Mouse (Mus musculus) lung, adult 2 months (tissue): ENCODE results near the gene Araf.
"Not testable (repeated sequence)": the region's sequence is repeated elsewhere in the genome, so short reads cannot be mapped to it uniquely, and the experiment has no call there.

Source experiments
- CTCF ChIP-seq: fragments of 200-500 bp; IDR thresholded peaks from 2 replicates; pipeline ENCODE4 v1.5.1; 2011; ENCODE audit warnings: mild to moderate bottlenecking, low read length, control low read depth; ENCODE audit not compliant: insufficient read depth
- POLR2A ChIP-seq: fragments of 200-500 bp; IDR thresholded peaks from 2 replicates; pipeline ENCODE4 v1.6.1; 2011; ENCODE audit warnings: low read depth, mild to moderate bottlenecking, control low read depth, low read length, borderline replicate concordance; ENCODE audit errors: extremely low read depth

DNA sequence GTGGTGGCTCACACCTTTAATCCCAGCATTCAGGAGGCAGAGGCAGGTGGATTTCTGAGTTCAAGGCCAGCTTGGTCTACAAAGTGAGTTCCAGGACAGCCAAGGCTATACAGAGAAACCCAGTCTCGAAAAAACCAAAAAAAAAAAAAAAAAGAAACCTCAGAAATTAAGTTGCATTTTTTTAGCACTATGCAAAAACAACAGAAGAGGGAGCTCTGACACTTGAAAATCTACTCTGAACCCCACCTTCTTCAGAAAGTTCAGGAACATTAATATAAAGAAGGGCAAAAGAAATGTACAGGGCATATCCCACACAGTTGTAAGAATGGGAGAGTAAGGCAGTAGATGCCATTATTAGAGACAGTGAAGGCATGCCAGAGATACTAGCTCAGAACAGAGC lies 6.7 kb downstream of the Araf start:
- TF ChIP-seq POLR2A, CTCF: not testable (repeated sequence)
